Mouse (Mus musculus): ENCODE measurements around the gene Mtx1.
"Not testable (repeated sequence)": the region's sequence is repeated elsewhere in the genome, so short reads cannot be mapped to it uniquely, and the experiment has no call there.

The Mtx1 gene

GRCm38 (mm10) chr3:89183058-89183958 lies 43.6 kb downstream of the Mtx1 start, which contains the start of gene Fam189b:
Fam189b (plus strand) TSS chr3:89183143.
- peak; percentile 93 for DNase-seq (ENCODE audit: low read depth, low spot score)

- DNase-seq (ENCODE audit: low read depth, low spot score), result no peak
Observed at GRCm38 (mm10) chr3:89182531-89183057, 44.3 kb downstream of the Mtx1 start.

- no peak for DNase-seq (ENCODE audit: low read depth, low spot score)
Observed at GRCm38 (mm10) chr3:89181749-89182500, 45.0 kb downstream of the Mtx1 start.

GRCm38 (mm10) chr3:89179056-89179455 lies 47.8 kb downstream of the Mtx1 start:
- DNase-seq (ENCODE audit: low read depth, low spot score), result no peak

DNA sequence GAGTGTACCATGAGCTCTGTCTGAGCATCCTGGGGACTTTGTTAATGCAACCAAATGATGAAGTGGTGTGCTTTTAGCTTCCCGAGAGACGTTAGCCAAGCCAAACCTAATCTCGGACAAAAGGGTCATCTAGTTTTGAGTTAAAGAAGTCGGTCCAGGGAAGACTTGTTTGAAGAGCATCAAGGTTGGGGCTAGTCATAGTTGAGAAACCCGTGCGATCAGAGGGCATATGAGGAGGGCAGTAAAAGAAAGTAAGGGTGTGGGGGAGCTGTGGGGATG lies 48.8 kb downstream of the Mtx1 start:
- DNase-seq (ENCODE audit: low read depth, low spot score), result no peak

DNA sequence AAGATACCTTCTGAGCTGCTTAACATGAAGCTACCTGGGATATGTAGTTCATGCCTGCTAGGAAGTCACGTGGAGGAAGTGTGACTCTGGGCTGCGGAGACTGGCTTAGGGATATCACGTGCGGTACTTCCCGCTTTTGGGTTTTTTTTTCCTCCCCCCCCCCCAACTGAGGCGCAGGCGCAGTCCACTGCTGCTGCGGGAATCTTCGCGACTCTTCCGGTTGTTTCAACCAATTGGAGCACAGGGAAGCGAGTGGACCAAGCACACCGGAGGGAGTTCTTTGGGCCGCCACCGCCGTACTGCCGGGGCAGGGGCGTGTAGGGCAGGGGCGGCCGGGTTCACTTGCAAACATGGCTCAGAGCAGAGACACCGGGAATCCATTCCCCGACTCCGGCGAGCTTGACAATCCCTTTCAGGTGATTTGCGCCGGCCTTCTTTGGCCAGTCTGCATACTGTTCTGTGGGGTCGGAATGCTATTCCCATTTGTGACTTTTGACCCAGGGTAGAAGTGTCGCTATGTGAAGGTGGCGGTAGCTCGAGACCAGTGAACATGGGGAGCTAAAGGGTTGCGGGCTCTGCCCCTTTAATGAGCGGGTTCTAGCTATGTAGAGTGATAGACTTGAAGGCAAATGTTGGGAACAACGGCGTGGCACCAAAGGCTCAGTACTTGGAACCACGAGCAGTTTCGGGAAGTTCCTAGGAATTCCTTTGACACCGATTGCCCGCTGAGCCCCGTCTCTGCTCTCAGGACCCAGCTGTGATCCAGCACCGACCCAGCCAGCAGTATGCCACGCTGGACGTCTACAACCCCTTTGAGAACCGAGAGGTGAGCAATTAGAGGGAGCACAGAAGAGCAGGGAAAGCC lies 49.4 kb downstream of the Mtx1 start, which contains the start of gene Scamp3:
Scamp3 (plus strand) TSS at position 232 of the 865 bp plus-strand sequence.
- DNase-seq (ENCODE audit: low read depth, low spot score), result peak; percentile 99

- DNase-seq (ENCODE audit: low read depth, low spot score), result no peak
Observed at GRCm38 (mm10) chr3:89176421-89176820, 50.5 kb downstream of the Mtx1 start.

DNA sequence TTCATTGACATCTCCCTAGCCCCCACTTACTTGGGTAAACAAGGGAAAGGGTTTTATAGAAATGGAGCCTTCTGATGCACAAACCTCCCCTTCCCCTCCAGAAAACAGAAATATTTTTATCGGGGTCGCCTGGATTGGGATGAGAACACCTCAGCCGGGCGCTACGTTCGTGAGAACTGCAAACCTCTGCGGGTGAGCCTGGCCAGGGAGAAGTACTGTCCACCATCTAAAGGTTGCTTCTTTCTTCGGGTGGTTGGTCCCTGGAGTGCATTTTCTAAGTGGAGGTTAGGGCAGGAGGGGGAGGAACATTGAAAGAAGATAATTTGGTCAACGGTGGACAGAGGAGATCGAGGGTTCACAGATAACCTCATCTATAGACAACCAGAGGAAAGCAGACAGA lies 51.3 kb downstream of the Mtx1 start:
- no peak for DNase-seq (ENCODE audit: low read depth, low spot score)

GRCm38 (mm10) chr3:89174844-89175243 lies 52.0 kb downstream of the Mtx1 start:
- DNase-seq (ENCODE audit: low read depth, low spot score), result no peak

GRCm38 (mm10) chr3:89166945-89167344 lies 59.9 kb downstream of the Mtx1 start:
- DNase-seq (ENCODE audit: low read depth, low spot score), result no peak

DNA sequence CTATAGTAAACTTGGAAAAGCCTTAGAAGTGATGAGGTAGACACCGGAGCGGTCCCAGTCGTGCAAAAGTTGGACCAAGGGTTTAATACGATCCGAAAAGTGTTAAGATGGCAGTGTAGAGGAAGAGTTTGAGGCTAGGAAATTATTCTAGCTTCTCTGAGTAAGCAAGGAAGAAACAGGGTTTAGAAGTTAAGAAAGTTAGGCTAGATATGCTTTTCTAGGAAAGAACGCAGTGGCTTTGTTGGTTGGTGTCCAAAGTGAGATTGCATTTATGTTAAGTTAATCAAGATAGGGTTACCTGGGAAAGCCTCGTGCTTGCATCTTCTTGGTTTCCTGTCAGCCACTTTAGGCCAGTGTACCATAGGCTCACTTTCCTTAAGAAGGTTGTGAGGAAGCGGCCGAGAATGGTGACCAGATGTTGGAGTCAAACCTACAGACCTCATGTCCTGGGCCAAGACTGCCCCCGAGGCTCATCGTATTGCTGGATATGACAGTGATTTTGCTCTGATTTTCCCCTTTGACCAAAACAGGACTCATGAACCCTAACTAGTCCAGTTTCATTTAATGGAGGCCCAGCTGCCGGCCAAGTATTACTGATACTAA lies 61.5 kb downstream of the Mtx1 start:
- no peak for DNase-seq (ENCODE audit: low read depth, low spot score)

GRCm38 (mm10) chr3:89164506-89165267 lies 62.2 kb downstream of the Mtx1 start, which contains the start of gene Clk2:
Clk2 (plus strand) TSS chr3:89164795.
- DNase-seq (ENCODE audit: low read depth, low spot score), result peak; percentile 95

- no peak for DNase-seq (ENCODE audit: low read depth, low spot score)
Observed at GRCm38 (mm10) chr3:89163643-89164245, 63.1 kb downstream of the Mtx1 start.

- no peak for DNase-seq (ENCODE audit: low read depth, low spot score)
Observed at GRCm38 (mm10) chr3:89163123-89163522, 63.8 kb downstream of the Mtx1 start.

GRCm38 (mm10) chr3:89161786-89162185 lies 65.1 kb downstream of the Mtx1 start:
- no peak for DNase-seq (ENCODE audit: low read depth, low spot score)

DNA sequence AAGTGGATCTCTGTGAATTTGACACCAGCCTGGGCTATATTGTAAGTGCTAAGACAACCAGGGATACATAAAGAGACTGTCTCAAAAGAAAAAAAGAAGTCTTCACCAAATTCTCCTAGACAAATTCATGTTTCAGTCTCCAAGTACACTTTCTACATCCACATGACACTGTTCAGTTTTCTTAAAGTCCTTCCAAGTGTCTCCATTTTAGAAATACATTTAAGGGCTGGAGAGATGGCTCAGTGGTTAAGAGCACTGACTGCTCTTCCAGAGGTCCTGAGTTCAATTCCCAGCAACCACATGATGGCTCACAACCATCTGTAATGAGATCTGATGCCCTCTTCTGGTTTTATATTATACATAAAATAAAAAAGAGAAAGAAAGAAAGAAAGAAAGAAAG lies 65.7 kb downstream of the Mtx1 start:
- not testable (repeated sequence) for DNase-seq (ENCODE audit: low read depth, low spot score)

GRCm38 (mm10) chr3:89159616-89160344 lies 67.1 kb downstream of the Mtx1 start, which contains the start of gene Hcn3:
Hcn3 (minus strand) TSS chr3:89160196.
- DNase-seq (ENCODE audit: low read depth, low spot score), result peak; percentile 88

DNA sequence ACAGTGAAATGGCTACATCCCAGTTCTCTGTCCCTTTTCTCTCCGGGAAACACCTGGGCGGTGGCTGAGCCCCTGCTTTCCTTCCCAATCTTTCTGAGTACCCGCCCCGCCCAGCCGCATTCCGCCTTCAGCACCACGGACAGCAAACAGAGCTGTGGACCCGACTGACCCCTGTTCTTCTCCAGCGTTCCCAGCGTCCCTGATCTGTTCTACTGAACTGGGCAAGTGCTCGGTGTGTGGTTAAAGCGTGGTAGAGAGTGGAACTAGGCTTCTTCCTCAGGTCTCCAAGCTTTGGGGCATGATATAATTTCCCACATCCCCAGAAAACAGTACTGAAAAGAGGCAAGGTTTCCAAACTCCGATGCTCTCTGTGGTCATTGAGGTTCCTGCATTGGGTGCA lies 67.7 kb downstream of the Mtx1 start:
- DNase-seq (ENCODE audit: low read depth, low spot score), result peak; percentile 67
